Mouse (Mus musculus) erythroblast, embryonic 14.5 days (primary cell): Measurements from ENCODE around the gene Eddm3b. TPM values are rescaled to one million over a fixed set of nuclear protein-coding genes. Genes with fewer than 3 reads are reported as not detected.
"Not testable (repeated sequence)": the region's sequence is repeated elsewhere in the genome, so short reads cannot be mapped to it uniquely, and the experiment has no call there.

ENCODE experiments used
- H3K27me3 ChIP-seq: 2 replicates; pipeline ENCODE4 v1.6.1; 2012; ENCODE audit warnings: inconsistent platforms; ENCODE audit not compliant: control insufficient read depth
- H3K36me3 ChIP-seq: 2 replicates; pipeline ENCODE4 v1.6.1; 2012; ENCODE audit warnings: mild to moderate bottlenecking, inconsistent platforms; ENCODE audit not compliant: control insufficient read depth
- H3K4me1 ChIP-seq: 2 replicates; pipeline ENCODE4 v1.6.1; 2012; ENCODE audit warnings: inconsistent platforms; ENCODE audit not compliant: control insufficient read depth
- H3K4me3 ChIP-seq: replicated peaks from 2 replicates; pipeline ENCODE3; 2012; ENCODE audit warnings: moderate library complexity, mild to moderate bottlenecking, inconsistent platforms
- H3K9me3 ChIP-seq: 2 replicates; pipeline ENCODE4 v1.6.1; 2012; ENCODE audit warnings: low read length, inconsistent platforms, mixed read lengths; ENCODE audit not compliant: control insufficient read depth
- GATA1 ChIP-seq: IDR thresholded peaks from 2 replicates; pipeline ENCODE4 v1.6.1; 2012; ENCODE audit warnings: low read length, inconsistent platforms, mixed read lengths
- TAL1 ChIP-seq: IDR thresholded peaks from 3 replicates; pipeline ENCODE4 v1.6.1; 2012; ENCODE audit warnings: low read length, inconsistent platforms, mixed read lengths
- polyA plus RNA-seq: library from polyadenylated mRNA; stranded (reverse); fragments of >175 nt; gene quantifications from 2 replicates; pipeline ENCODE4 v1.2.3, GENCODE M21; 2012

Eddm3b gene
- polyA plus RNA-seq, 1 experiment = not detected

GRCm38 (mm10) chr14:51146685-51147084, 32.5 kb downstream of the Eddm3b start, which contains the start of gene Rnase1:
Gene Rnase1 (minus strand): TSS chr14:51146785.
- no peaks in the 10 kb centered on the region for H3K27me3 ChIP-seq
- H3K4me3 ChIP-seq = no peak within 1 kb of the TSS
- H3K4me1 ChIP-seq = peaks cover 93% of the 10 kb centered on the region
- H3K9me3 ChIP-seq = no peaks in the 10 kb centered on the region
- no peak for TF ChIP-seq GATA1
- no peak for TF ChIP-seq TAL1
- H3K36me3 ChIP-seq = peaks cover 4% of the 10 kb centered on the region; the same call in 1 of the 2 replicates

- Histone ChIP-seq H3K27me3 (no peaks in the 10 kb centered on the region), H3K4me1 (peaks cover 91% of the 10 kb centered on the region), H3K4me3 (no peak overlapping the region), H3K9me3 (no peaks in the 10 kb centered on the region), H3K36me3 (peaks cover 4% of the 10 kb centered on the region; the same call in 1 of the 2 replicates)
- TF ChIP-seq TAL1 (no peak), GATA1 (no peak)
Measured at GRCm38 (mm10) chr14:51148006-51148405, 33.8 kb downstream of the Eddm3b start.

- H3K36me3 ChIP-seq = peaks cover 4% of the 10 kb centered on the region; the same call in 1 of the 2 replicates
- H3K27me3 ChIP-seq = no peaks in the 10 kb centered on the region
- no peaks in the 10 kb centered on the region for H3K9me3 ChIP-seq
- H3K4me1 ChIP-seq = peaks cover 85% of the 10 kb centered on the region
- TF ChIP-seq GATA1 = peak; percentile 59
- TF ChIP-seq TAL1 = no peak
- peak overlapping the region; percentile 9 for H3K4me3 ChIP-seq
Measured at GRCm38 (mm10) chr14:51149164-51149563, 34.9 kb downstream of the Eddm3b start.

GRCm38 (mm10) chr14:51150206-51150831, 36.1 kb downstream of the Eddm3b start:
- peak overlapping the region; percentile 32 for H3K4me3 ChIP-seq
- H3K4me1 ChIP-seq = peaks cover 74% of the 10 kb centered on the region
- no peaks in the 10 kb centered on the region for H3K27me3 ChIP-seq
- peaks cover 3% of the 10 kb centered on the region; the same call in 1 of the 2 replicates for H3K36me3 ChIP-seq
- H3K9me3 ChIP-seq = no peaks in the 10 kb centered on the region
- TF ChIP-seq GATA1 = peak; percentile 76
- peak; percentile 58 for TF ChIP-seq TAL1

DNA sequence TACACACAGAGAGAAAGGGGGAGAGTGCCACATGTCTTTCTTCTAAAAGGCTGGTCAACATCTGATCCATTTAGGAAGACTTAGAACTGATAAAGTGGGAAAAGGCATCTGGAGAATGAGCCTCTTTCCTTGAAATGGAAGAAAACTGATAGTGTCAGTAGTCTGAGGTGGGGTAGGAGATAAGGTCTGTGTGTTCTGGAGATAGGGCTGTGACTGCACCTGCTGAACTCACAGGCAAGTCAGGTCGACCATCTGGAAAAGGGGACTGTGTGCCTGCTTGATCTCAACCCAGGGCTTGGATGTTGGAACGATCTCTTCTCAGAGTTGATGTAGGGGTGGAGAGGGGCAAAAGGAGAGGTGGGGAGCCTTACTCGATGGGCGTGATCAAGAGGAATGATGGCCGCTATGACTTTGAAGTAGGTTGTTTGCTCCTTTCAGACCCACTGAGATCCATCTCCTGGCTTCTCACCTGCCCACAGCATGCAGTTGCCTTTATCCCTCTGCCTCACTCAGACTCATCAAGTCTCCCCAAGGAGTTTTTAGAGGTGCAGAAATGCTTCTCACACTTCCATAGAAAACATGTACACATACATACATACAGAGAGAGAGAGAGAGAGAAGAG, 38.1 kb downstream of the Eddm3b start:
- Histone ChIP-seq H3K4me1 (peaks cover 61% of the 10 kb centered on the region), H3K9me3 (no peaks in the 10 kb centered on the region), H3K36me3 (no peaks in the 10 kb centered on the region; the same call in 1 of the 2 replicates), H3K27me3 (no peaks in the 10 kb centered on the region), H3K4me3 (no peak overlapping the region)
- TF ChIP-seq GATA1 = peak; percentile 70
- TF ChIP-seq TAL1 = peak; percentile 57

DNA sequence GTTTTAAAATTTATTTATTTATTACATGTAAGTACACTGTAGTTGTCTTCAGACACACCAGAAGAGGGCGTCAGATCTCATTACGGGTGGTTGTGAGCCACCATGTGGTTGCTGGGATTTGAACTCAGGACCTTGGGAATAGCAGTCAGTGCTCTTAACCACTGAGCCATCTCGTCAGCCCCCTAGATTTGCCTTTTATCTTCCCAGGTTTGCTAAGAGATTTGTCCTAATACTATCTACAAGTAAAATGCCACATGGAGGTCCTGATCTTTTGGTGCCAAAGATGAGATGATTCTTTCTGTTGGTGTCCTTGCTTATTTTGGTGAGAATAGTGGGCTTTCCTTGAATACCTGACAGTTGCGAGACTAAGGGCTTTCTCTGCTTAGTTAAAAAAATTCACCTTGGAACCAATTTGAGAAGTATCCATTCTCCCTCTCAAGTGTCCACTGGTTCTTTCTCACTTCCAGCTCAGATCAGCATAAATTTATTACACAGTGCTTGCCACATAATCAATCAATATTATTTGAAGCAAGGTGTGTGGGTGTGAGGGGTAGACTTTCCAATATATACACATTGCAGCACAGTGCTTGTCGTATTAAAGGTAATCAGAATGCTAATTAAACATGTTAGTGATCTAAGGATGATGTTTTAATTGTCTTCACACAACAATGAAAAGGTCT, 42.0 kb downstream of the Eddm3b start:
- Histone ChIP-seq H3K27me3 (0 out of 2 replicates have a peak, but pooled peaks cover 2% of the 10 kb centered on the region), H3K36me3 (no peaks in the 10 kb centered on the region), H3K9me3 (no peaks in the 10 kb centered on the region), H3K4me3 (no peak overlapping the region), H3K4me1 (peaks cover 39% of the 10 kb centered on the region)
- TF ChIP-seq TAL1 (no peak), GATA1 (no peak)

DNA sequence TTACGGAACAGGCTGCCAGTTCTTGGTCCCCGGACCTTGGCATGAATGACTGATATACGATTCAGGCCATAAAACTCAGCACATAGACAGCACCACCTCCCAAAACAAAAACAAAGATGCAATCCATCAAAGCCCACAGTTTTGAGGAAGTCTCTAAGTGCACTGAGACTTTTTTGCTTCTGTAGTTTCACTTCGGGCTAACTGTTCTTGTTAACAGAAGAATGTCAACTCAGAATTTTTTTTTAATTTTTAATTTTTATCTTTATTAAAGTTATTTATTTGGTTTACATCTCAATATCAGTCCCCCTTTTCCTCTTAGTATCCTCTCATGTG, 42.5 kb downstream of the Eddm3b start:
- no peaks in the 10 kb centered on the region for H3K36me3 ChIP-seq
- TF ChIP-seq TAL1 (no peak), GATA1 (no peak)
- no peaks in the 10 kb centered on the region for H3K9me3 ChIP-seq
- H3K4me1 ChIP-seq = peaks cover 39% of the 10 kb centered on the region
- H3K27me3 ChIP-seq = 0 out of 2 replicates have a peak, but pooled peaks cover 2% of the 10 kb centered on the region
- H3K4me3 ChIP-seq = no peak overlapping the region

- peaks cover 3% of the 10 kb centered on the region; the same call in 1 of the 2 replicates for H3K27me3 ChIP-seq
- TF ChIP-seq TAL1 (no peak), GATA1 (no peak)
- H3K4me1 ChIP-seq = peaks cover 36% of the 10 kb centered on the region
- H3K4me3 ChIP-seq = no peak overlapping the region
- no peaks in the 10 kb centered on the region for H3K36me3 ChIP-seq
- H3K9me3 ChIP-seq = no peaks in the 10 kb centered on the region
Measured at GRCm38 (mm10) chr14:51157072-51157471, 42.8 kb downstream of the Eddm3b start.

DNA sequence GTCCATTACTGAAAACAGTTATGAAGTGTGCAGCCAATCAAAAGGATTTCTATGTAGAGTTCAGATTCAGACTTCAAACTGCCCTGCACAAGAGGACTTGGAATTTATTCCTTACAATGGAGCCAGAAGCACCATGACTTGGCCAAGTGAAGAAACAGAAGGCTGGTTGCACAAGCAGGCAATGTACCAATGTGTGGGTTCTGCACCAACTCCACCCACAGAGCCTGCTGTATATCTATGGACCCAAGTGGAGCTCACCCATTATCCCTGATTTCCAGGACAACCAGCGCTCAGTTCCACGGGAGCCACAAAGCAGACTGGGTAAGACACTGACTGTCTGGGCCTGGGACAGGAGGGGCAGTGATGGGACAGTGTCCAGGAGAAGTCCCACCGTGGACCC, 47.8 kb downstream of the Eddm3b start, which contains the start of gene Rnase2b:
Gene Rnase2b (plus strand): TSS at position 285 of the 400 bp plus-strand sequence.
- Histone ChIP-seq H3K4me1 (peaks cover 27% of the 10 kb centered on the region), H3K27me3 (peaks cover 22% of the 10 kb centered on the region)
- not testable (repeated sequence) for H3K4me3 ChIP-seq, H3K36me3 ChIP-seq, H3K9me3 ChIP-seq

- H3K36me3 ChIP-seq, H3K4me3 ChIP-seq, H3K9me3 ChIP-seq: not testable (repeated sequence)
- peaks cover 24% of the 10 kb centered on the region for H3K27me3 ChIP-seq
- H3K4me1 ChIP-seq = peaks cover 21% of the 10 kb centered on the region
Measured at GRCm38 (mm10) chr14:51163323-51163722, 49.1 kb downstream of the Eddm3b start.
